Mouse (Mus musculus): ENCODE results near the gene Ugt1a8.
"Not testable (repeated sequence)": the region's sequence is repeated elsewhere in the genome, so short reads cannot be mapped to it uniquely, and the experiment has no call there.

Gene Ugt1a8

GRCm38 (mm10) chr1:88219054-88219453 is 131.4 kb downstream of the Ugt1a8 start:
- in situ Hi-C loops (cut with MboI, MseI) = no loop called here

- in situ Hi-C loops (cut with MboI, MseI) = no loop called here
Observed at GRCm38 (mm10) chr1:88220336-88220735, 132.7 kb downstream of the Ugt1a8 start.

- in situ Hi-C loops (cut with MboI, MseI) = no loop called here
Observed at GRCm38 (mm10) chr1:88222216-88222615, 134.6 kb downstream of the Ugt1a8 start.

- in situ Hi-C loops (cut with MboI, MseI) = not testable (repeated sequence)
Observed at GRCm38 (mm10) chr1:88223011-88223515, 135.4 kb downstream of the Ugt1a8 start.

- in situ Hi-C loops (cut with MboI, MseI) = no loop called here
Observed at GRCm38 (mm10) chr1:88223591-88223990, 136.0 kb downstream of the Ugt1a8 start.

DNA sequence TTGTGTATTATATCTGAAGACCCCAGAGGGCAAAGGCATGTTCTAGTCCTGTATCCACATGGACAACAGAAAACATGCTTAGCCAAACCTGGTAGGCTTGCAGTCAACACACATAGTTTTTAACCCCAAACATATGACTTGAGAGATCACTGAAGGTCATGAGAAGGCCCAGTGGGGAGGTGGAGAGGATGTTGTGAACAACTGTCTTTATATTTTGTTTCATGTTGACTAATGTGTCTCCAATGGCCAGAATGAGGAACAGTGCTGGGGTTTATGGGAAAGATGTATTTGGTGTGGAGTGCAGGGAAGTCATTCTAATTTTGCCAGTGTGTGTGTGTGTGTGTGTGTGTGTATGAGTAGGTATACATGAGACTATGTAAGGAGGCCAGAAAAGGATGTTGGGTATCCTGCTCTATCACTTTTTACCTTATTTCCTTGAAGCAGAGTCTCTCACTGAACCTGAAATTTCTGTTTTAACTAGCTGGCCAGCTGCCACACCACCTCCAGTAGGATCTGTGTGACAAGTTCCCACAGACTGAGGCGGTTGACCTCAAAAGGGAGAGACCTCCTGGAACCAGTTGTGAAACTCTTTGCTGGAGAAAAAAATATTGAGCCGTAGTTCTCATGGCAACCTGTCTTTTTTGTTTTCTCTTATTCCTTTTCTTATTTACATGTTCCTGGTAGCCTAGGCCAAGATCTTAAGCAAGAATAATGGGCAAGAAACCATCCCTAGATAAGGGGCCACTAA is 136.6 kb downstream of the Ugt1a8 start:
- in situ Hi-C loops (cut with MboI, MseI) = no loop called here

DNA sequence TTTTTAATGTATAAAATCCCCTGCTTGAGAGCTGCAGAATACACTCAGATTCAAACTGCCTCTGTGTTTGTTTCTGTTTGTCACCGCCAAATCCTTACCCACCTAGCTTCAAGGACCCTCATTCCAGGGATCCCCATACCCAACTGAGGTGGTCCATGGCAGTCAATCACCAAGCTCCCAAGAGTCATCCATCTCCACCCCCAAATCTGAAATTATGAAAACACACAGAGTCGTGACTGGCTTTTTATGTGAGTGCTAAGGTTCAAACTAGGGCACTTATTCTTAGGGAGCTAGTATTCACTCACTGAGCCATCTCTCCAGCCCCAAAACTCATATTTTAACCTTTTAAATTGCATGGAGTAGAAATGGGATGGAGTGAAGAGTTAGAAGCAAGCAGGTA is 137.7 kb downstream of the Ugt1a8 start:
- in situ Hi-C loops (cut with MboI, MseI) = not testable (repeated sequence)

DNA sequence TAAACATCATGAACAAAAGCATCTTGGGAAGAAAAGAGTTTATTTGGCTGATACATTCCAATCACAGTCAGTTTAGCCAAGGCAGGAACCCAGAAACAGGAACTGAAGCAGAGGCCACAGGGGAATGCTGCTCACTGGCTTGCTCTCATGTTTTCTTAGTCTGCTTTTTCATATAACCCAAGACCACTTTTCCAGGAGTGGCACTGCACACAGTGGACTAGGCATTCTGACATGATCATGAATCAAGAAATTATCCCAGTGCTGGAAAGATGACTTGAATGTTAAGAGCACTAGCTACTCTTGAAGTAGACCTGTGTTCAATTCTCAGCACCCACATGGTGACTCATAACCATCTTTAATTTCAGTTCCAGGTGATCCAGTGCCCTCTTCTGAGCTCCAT is 138.1 kb downstream of the Ugt1a8 start:
- in situ Hi-C loops (cut with MboI, MseI) = no loop called here

DNA sequence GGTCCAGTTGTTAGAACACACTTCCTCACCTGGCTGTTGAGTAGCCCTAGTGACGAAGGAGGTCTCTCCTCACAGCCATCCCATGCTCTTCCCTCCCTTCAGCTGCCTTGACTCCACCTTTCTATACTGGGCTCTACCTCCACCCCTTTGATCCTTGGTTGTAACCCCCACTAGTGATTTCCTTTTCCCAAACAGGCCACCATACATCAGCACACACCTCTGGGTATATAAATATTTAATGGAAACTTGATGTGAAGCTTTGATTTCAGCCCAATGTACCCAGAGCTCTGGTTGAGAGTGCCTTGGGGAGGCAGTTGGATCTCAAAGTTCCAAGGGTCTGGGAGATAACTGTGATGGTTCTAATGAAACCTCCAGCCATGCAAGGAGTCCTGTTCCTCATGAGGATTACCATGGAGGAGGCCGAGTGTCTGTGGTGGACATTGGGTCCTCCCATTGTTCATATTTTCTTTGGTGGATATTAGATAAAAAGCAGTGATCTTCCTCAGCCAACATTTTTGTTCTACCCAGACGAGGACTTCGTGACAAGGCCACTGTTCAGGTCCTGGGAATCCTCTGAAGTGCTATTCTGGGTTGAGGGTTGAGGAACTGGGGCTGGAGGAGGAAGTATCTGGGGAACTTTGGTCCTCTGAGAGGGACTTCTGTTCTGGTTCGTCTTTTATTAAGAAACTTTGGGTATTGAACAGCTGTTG is 139.2 kb downstream of the Ugt1a8 start, which contains the start of gene Mroh2a:
Gene Mroh2a, plus strand, starts transcription at position 317 of the 710 bp plus-strand sequence.
- in situ Hi-C loops (cut with MboI, MseI) = no loop called here

DNA sequence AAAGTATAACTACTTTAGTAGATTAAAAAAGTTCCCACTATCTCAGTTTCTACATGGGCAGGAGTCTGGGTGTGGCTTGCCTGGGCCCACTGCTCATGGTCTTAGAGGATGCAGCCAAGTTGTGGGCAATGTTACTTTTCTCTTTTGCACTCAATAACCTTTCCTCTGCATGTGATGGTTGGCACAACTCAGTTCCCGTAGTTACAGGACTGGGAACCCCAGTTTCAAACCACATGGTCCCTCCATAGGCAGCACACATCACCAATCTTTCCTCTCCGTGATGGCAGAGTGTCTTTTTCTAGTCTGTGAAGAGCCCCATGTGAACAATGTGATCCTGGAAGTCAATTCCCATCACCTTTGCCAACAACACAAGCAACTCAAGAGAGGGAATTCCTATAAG is 139.9 kb downstream of the Ugt1a8 start:
- in situ Hi-C loops (cut with MboI, MseI) = no loop called here

- in situ Hi-C loops (cut with MboI, MseI) = no loop called here
Observed at GRCm38 (mm10) chr1:88228121-88228520, 140.5 kb downstream of the Ugt1a8 start.

GRCm38 (mm10) chr1:88229566-88229965 is 142.0 kb downstream of the Ugt1a8 start:
- in situ Hi-C loops (cut with MboI, MseI) = no loop called here

GRCm38 (mm10) chr1:88229986-88230385 is 142.4 kb downstream of the Ugt1a8 start:
- in situ Hi-C loops (cut with MboI, MseI) = no loop called here

- in situ Hi-C loops (cut with MboI, MseI) = no loop called here
Observed at GRCm38 (mm10) chr1:88230421-88230820, 142.8 kb downstream of the Ugt1a8 start.

DNA sequence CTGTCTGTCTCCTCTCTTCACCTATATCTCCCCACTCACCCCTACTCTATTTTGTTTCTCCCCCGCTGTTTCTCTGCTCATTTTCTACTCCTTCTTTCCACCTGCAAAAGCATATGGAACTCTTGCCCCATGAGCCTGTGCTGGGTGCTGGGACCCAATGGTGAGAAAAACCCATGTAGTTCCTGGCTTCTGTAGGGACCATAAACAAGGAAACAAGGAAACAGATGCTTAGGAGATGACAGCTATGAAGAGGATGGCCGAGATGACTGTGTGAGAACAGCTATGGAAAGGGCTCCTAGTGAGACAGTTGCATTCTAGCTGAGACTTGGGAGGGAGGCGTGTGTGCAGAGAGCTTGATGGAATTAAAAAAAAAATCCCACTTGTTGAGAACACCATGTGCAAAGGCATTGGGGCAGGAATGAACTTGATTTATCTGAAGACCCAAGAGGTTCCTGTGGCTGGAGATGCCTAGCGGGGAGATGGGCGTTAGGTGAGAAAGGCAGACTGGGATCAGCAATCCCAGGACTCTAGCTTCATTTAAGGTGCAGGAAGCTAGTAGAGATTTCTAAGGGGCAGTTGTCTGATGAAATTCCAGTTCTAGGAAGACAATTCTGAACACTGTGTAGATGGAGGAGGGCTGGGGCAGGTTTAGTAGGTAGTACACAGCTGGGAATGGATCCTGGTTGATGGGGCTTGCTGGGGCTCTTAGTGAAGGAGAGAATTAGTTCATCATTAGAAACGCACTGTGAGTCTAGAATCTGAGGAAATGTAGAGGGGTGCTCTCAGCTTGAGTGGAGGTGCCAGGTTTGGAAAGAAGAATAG is 143.6 kb downstream of the Ugt1a8 start:
- in situ Hi-C loops (cut with MboI, MseI) = no loop called here

DNA sequence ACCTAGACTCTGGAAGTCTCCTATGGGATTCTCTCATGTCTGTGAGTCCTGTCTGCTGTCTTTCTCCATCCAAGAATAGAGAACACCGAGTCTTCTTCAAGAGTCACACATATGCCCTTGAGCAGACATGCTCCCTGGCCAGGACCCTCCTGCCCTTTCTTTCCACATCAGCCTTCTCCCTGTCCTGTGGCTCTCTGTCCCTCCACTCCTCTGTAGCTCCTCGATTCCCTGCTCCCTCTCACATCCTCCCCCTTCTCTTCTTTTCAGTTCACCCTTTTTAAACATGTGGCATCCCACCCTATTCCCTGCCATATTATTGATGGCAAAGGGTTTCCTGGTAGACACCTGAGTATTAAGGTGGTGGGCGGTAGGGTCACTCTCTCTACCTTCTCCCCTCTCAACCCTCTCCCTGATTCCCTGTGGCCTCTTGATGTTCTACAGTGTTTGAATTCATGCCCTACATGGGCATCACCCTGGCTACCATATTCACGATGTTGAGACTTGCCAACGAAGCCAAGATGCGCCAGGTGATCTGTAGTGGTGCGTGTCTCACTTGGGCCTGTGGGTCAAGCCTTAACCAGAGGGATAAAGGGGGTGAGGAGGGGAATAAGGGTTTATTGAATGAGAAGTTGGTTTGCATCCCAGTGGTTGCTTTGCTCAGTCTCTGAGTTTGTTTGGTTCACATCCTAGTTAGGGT is 144.3 kb downstream of the Ugt1a8 start:
- in situ Hi-C loops (cut with MboI, MseI) = no loop called here

DNA sequence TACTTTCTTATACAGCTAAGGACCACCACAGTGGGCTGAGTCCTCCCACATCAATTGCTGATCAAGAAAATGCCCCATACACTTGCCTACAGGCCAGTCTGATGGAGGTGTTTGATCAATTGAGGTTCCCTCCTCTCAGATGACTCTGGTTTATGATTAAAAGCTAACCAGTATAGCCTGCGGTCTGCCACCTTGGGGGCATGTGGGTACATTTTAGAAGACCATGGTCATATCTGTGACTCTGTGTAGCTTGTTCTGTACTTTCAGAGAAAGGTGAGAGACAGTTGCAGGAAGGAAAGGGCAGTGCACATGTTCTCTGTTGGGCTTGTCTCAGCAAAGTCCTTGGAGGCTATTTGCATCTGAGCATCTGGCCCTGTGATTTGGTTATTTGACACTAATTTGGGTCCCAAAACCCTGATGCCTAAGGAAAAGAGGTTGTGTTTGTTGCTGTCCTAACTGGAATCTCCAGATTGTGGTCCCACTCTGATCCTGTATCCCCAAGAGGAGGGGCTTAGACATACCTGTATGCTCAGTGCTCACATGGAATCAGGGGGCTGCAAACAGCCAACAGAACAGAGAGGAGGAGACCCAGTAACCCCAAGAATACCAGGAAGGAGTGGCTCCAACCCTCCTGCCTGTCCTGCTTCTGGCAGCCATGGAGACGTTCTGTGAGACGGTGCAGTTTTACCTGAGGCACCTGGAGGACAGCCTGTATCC is 145.2 kb downstream of the Ugt1a8 start:
- in situ Hi-C loops (cut with MboI, MseI) = no loop called here

- in situ Hi-C loops (cut with MboI, MseI) = no loop called here
Observed at GRCm38 (mm10) chr1:88233421-88234247, 146.0 kb downstream of the Ugt1a8 start.

DNA sequence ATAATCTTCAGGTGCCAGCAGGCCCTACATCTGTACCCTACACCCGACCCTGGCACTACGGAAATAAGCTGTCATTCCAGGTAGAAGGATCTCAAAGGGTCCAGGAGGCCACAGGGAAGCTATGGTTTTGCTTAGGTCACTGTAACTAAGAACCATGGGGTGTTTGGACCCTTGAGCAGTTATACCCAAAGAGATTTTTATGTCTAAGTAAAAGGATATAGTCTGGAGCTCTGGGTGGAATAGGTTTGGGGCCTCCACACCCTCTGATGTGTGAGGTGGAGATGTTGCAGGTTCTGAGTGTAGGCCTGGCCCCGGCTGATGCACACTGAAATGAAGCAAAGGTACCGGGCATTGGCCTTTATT is 146.6 kb downstream of the Ugt1a8 start:
- in situ Hi-C loops (cut with MboI, MseI) = no loop called here

GRCm38 (mm10) chr1:88234646-88235045 is 147.0 kb downstream of the Ugt1a8 start:
- in situ Hi-C loops (cut with MboI, MseI) = no loop called here

All from regulatory T cell (primary cell).